21 mouse cellular contexts compared by ENCODE assay signal in genomic region chr10:69259929-69260328, GRCm38 (mm10). TPM values are rescaled to one million over a fixed set of nuclear protein-coding genes. Genes with fewer than 3 reads are reported as not detected.
DNase-seq lines count a peak whose midpoint lies in the region; ATAC-seq and TF ChIP-seq lines count a peak whose summit lies in the region.
"Had no signal": no experiment of that assay in that cellular context is flagged by ENCODE, and none has a peak within 500 bp of the region (broad histone marks: within the 10 kb centered on the region; RNA-seq: fewer than 3 reads in every experiment).

No protein-coding gene starts in this region.

- no peak for ATAC-seq in heart, embryonic 14.5 days (ENCODE audit: insufficient number of reproducible peaks, insufficient read depth, low FRiP score, low read depth)
- no peak for ATAC-seq in kidney, embryonic 14.5 days (ENCODE audit: low FRiP score, low TSS enrichment)
- no peak for ATAC-seq in intestine, postnatal 0 days
- ATAC-seq: CD4-positive, CD25-positive, alpha-beta regulatory T cell, adult 4 months had no signal

- H3K9me3 ChIP-seq in heart, embryonic 14.5 days (ENCODE audit: control insufficient read depth, low read length), result no peaks in the 10 kb centered on the region
- H3K9me3 ChIP-seq in kidney, embryonic 14.5 days (ENCODE audit: control insufficient read depth, low read length), result no peaks in the 10 kb centered on the region
- no peaks in the 10 kb centered on the region for H3K9me3 ChIP-seq in intestine, postnatal 0 days (ENCODE audit: control insufficient read depth)
- H3K9me3 ChIP-seq: embryonic facial prominence, embryonic 13.5 days; forebrain, embryonic 12.5 days; hindbrain, embryonic 13.5 days had no signal

- TF ChIP-seq CTCF in intestine, postnatal 0 days (IDR thresholded peaks at IDR 0.05; ENCODE audit: low read depth), result no peak

- WGBS in heart, embryonic 14.5 days, result 74% methylated on average over 8 of the region's 8 CpGs
- 71% methylated on average over 8 of the region's 8 CpGs for WGBS in kidney, embryonic 14.5 days
- WGBS in intestine, postnatal 0 days, result 90% methylated on average over 8 of the region's 8 CpGs

- intact Hi-C loops in heart, postnatal 10 days (cut with DNase I), result no loop called here

- no peak overlapping the region for H3K9ac ChIP-seq in heart, embryonic 14.5 days (ENCODE audit: low read length)
- no peak overlapping the region for H3K9ac ChIP-seq in kidney, embryonic 14.5 days (ENCODE audit: low read depth, low read length)
- H3K9ac ChIP-seq in intestine, postnatal 0 days (ENCODE audit: low read depth, low read length), result no peak overlapping the region
- H3K9ac ChIP-seq: embryonic facial prominence, embryonic 13.5 days; forebrain, embryonic 12.5 days; hindbrain, embryonic 13.5 days had no signal

- no peaks in the 10 kb centered on the region for H3K27me3 ChIP-seq in heart, embryonic 14.5 days (ENCODE audit: control insufficient read depth, insufficient read depth, low read length)
- no peaks in the 10 kb centered on the region for H3K27me3 ChIP-seq in kidney, embryonic 14.5 days (ENCODE audit: control insufficient read depth, insufficient read depth, low read length)
- no peaks in the 10 kb centered on the region for H3K27me3 ChIP-seq in intestine, postnatal 0 days (replicated peaks; ENCODE audit: control insufficient read depth, insufficient read depth, low read length)
- H3K27me3 ChIP-seq: embryonic facial prominence, embryonic 13.5 days; forebrain, embryonic 12.5 days; hindbrain, embryonic 13.5 days had no signal

- peaks cover 20% of the 10 kb centered on the region for H3K36me3 ChIP-seq in heart, embryonic 14.5 days (ENCODE audit: control insufficient read depth, insufficient read depth, low read length)
- H3K36me3 ChIP-seq in kidney, embryonic 14.5 days (ENCODE audit: control insufficient read depth, insufficient read depth, low read length), result no peaks in the 10 kb centered on the region
- no peaks in the 10 kb centered on the region for H3K36me3 ChIP-seq in intestine, postnatal 0 days (ENCODE audit: control insufficient read depth, insufficient read depth)
- H3K36me3 ChIP-seq: forebrain, embryonic 12.5 days; hindbrain, embryonic 13.5 days had no signal

- H3K4me2 ChIP-seq in heart, embryonic 14.5 days (ENCODE audit: low read length), result no peak overlapping the region
- no peak overlapping the region for H3K4me2 ChIP-seq in kidney, embryonic 14.5 days (replicated peaks; ENCODE audit: low read depth, low read length)
- no peak overlapping the region for H3K4me2 ChIP-seq in intestine, postnatal 0 days (replicated peaks; ENCODE audit: low read depth)
- H3K4me2 ChIP-seq: embryonic facial prominence, embryonic 13.5 days; forebrain, embryonic 12.5 days; hindbrain, embryonic 13.5 days; midbrain, embryonic 11.5 days had no signal

- H3K4me3 ChIP-seq in heart, embryonic 14.5 days (ENCODE audit: control insufficient read depth in 1 of 2, insufficient read depth in 1 of 2, low read depth in 1 of 2, low read length in 2 of 2), result no peak overlapping the region
- no peak overlapping the region for H3K4me3 ChIP-seq in kidney, embryonic 14.5 days (ENCODE audit: low read length)
- H3K4me3 ChIP-seq in brown adipose tissue, adult 24 weeks (ENCODE audit: insufficient read depth, low read depth, low read length), result no peak overlapping the region
- H3K4me3 ChIP-seq in intestine, postnatal 0 days (ENCODE audit: low read depth, low read length), result no peak overlapping the region
- H3K4me3 ChIP-seq: embryonic facial prominence, embryonic 13.5 days; erythroblast, embryonic 14.5 days; forebrain, embryonic 12.5 days; hindbrain, embryonic 13.5 days; left cerebral cortex, adult 2 months had no signal

- H3K4me1 ChIP-seq in heart, embryonic 14.5 days (ENCODE audit: control insufficient read depth in 2 of 2, insufficient read depth in 2 of 2, low read length in 2 of 2), result peaks cover 22 to 67% of the 10 kb centered on the region in 2 experiments
- H3K4me1 ChIP-seq in kidney, embryonic 14.5 days (ENCODE audit: control insufficient read depth, insufficient read depth, low read length), result peaks cover 32% of the 10 kb centered on the region
- H3K4me1 ChIP-seq in brown adipose tissue, adult 24 weeks (ENCODE audit: control insufficient read depth, insufficient read depth, insufficient read length, low read length), result peaks cover 19% of the 10 kb centered on the region
- H3K4me1 ChIP-seq in intestine, postnatal 0 days (replicated peaks; ENCODE audit: control insufficient read depth, insufficient read depth, low read length), result no peaks in the 10 kb centered on the region

- peak; percentile 27 to 46 for DNase-seq in adrenal gland, postnatal 36 days
- no peak for DNase-seq in adrenal gland, adult 8-10 months
- no peak for DNase-seq in heart, postnatal 10 days
- peak; percentile 65 for DNase-seq in kidney, postnatal 14 days
- DNase-seq: cerebellum, adult 8-10 months; cerebellum, postnatal 36 days; embryo, embryonic 11 days; lung, postnatal 14 days; thymus, adult 18-20 months; thymus, postnatal 36 days had no signal

- peak overlapping the region; percentile 8 to 26; a peak in 1 of 4 replicates for H3K27ac ChIP-seq in heart, embryonic 14.5 days (replicated peaks in 1 of 2; ENCODE audit: control insufficient read depth in 1 of 2, insufficient read depth in 1 of 2, low read depth in 2 of 2, low read length in 2 of 2)
- no peak overlapping the region for H3K27ac ChIP-seq in kidney, embryonic 14.5 days (ENCODE audit: low read depth, low read length)
- peak overlapping the region; percentile 98 for H3K27ac ChIP-seq in brown adipose tissue, adult 24 weeks (replicated peaks; ENCODE audit: low read depth, low read length)
- no peak overlapping the region for H3K27ac ChIP-seq in intestine, postnatal 0 days (ENCODE audit: low read depth, low read length)
- H3K27ac ChIP-seq: embryonic facial prominence, embryonic 13.5 days; forebrain, embryonic 12.5 days; hindbrain, embryonic 13.5 days; left cerebral cortex, adult 2 months had no signal

RNA-seq across cellular contexts. Expression of gene A930033H14Rik, which starts 47.0 kb away (rescaled TPM):
- total RNA-seq in adrenal gland, postnatal 36 days (2021), result 1 to 10 TPM; 1.2 to 2.8 TPM
- 1 to 10 TPM; 2.0 to 4.5 (median 3.5) TPM for total RNA-seq in adrenal gland, adult 8-10 months (2022)
- polyA plus RNA-seq in heart, embryonic 14.5 days (2014; fragmentation: Nextera tagmentation; extraction: Ambion mirVana), result 2.4 and 2.6 TPM in 2 replicates
- total RNA-seq in heart, postnatal 10 days (2021), result 1 to 10 TPM; 3.2 to 5.1 TPM
- polyA plus RNA-seq in kidney, embryonic 14.5 days (2014; fragmentation: Nextera tagmentation; extraction: Ambion mirVana), result 1.5 and 2.6 TPM in 2 replicates
- 1.4 and 3.2 TPM in 2 replicates for polyA plus RNA-seq in brown adipose tissue, adult 24 weeks (2012; ENCODE audit: insufficient read depth, insufficient read length, missing spikeins)
- 1.0 and 1.4 TPM in 2 replicates for polyA plus RNA-seq in intestine, postnatal 0 days (2015; fragmentation: Nextera tagmentation; extraction: Ambion mirVana)
- polyA plus RNA-seq: CD4-positive, CD25-positive, alpha-beta regulatory T cell, adult 4 months; erythroblast, embryonic 14.5 days had no signal

Comparison
In these comparisons a context has a peak if more than half of its experiments do, and no peak if none do; other contexts are left out.
1. DNase-seq: peak in adrenal gland, postnatal 36 days (2 of 2) and kidney, postnatal 14 days (single experiment); none in adrenal gland, adult 8-10 months (single experiment) and heart, postnatal 10 days (0 of 2).
2. H3K27ac ChIP-seq: peak in heart, embryonic 14.5 days (2 of 2) and brown adipose tissue, adult 24 weeks (single experiment); none in kidney, embryonic 14.5 days (single experiment) and intestine, postnatal 0 days (single experiment).